Mouse (Mus musculus) kidney, postnatal 14 days (tissue): ENCODE data around the gene Slc30a6.

Experiments used
- DNase-seq: peaks from one replicate; pipeline ENCODE4 v3.0.0; 2022; ENCODE audit warnings: mixed read lengths

The Slc30a6 gene

DNA sequence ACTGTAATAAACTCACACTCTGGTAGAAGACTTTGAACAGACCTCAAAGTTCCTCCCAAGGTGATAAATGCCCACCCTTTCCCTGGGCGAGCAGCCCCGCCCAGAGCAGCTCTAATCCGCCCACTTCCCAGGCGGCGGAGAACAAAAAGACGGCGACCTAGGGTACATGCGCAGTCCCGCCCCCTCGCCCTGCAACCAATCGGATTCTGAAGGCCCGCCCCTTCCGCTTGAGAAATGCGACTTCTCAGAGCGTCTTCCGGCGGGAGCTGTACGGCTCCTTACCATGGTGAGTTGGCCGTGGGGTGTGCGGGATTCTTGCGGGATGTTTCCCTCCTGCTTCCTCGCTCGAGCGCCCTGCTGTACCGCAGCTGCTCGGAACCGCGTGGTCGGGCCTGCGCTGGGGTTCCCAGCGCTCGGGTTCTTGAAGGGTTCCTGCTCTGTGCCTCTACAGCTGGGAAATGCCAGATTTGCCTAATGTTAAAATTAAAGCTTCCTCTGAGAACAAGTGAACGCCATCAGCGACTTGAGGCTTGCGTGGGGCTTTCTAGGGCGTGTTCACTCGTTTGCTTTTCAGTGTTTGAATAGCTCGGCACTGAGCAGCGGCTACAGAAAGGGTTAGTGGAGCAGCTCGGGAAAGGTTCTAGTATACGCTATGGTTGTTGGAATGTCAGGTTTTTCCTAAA lies at the start of gene Slc30a6:
TSS of gene Slc30a6 (plus strand) at position 226 of the 683 bp plus-strand sequence.
- peak; percentile 98 for DNase-seq

DNA sequence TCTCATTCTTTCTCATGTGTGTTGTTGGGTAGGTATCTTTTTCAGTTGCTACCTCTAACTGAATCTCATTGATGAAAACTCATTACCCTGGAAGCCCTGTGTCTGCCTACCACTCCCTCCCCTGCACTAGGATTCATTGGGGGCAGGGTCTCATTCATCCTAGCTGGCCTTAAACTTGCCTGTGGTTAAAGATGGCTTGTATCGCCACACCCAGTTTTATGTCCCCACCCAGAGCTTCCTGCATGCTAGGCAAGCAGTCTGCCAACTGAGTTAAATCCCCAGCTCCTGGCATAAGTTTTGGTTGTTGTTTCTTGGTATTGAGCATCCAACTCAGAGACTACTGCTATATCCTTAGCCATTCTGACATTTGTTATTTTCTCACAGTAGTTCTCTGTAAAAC lies 31.8 kb upstream of the Slc30a6 start:
- no peak for DNase-seq

DNA sequence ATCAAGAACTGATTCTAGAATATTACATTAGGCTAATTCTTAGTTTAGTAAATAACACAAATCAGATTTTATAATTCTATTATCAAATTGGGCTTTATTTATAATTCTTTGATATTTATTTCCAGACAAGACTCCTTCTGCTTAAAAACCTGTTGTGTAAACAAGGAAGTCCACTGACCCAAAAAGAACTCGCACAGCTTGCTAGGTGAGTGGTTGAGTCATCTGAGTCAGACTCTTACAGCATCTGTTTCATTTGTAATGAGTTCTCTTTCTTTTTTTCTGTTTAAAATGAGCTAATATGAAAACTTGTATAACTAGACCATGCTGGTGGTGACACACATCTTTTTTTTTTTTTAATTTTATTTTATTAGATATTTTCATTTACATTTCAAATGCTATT lies 18.5 kb upstream of the Slc30a6 start:
- DNase-seq: no peak

DNA sequence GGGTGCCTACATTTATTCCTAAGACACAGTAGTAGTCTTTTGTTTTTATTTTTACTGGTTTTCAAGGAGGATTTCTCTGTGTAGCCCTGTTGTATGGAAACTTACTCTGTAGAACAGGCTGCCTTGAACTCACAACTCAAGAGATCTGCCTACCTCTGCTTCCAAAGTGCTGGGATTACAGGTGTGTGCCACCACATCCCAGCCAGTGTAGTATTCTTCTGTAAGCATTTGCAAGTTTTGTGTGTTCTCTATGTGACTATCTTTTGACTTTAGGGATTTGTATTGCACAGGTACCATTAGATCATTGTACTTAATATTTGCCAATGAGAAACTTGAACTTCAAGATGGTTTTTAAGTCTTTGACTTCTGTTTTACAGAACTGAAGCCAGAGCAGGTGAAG lies 8.8 kb upstream of the Slc30a6 start:
- no peak for DNase-seq

DNA sequence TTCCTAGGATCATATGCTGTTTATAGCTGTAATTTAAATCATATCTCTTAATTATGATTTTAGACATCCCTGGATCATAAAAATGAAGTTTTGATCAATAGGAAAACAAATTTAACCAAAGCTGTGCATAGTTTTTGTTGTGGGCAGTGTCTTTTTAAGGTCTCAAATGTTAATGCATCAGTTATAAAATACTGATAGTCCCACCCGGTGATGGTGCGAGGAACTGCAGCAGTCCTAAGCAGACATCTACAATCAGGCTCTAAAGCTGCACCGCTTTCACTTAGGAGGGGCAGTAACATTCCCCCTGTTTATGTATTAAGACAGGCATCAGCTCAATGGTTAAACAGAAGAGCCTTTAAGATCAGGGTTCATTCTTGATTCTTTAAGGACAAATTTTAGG lies 5.6 kb upstream of the Slc30a6 start:
- no peak for DNase-seq

DNA sequence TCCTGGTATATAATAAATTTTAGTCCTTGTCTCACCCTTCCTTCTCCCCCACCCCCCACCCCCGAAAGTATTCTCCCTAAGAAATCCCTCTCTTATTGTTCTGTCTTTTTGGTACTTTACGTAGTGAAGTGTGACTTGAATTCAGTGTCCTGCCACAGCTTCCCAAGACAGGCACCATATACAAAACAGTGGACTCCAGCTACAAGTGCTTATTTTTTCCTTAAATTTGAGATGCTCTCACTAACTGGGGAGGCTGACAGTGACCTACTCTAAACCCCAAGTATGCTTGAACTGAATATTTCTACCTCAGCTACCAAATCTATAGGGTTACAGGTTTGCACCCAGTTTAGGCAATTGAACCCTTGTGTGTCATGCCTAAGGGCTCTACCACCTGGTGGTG lies 1.0 kb upstream of the Slc30a6 start:
- no peak for DNase-seq

DNA sequence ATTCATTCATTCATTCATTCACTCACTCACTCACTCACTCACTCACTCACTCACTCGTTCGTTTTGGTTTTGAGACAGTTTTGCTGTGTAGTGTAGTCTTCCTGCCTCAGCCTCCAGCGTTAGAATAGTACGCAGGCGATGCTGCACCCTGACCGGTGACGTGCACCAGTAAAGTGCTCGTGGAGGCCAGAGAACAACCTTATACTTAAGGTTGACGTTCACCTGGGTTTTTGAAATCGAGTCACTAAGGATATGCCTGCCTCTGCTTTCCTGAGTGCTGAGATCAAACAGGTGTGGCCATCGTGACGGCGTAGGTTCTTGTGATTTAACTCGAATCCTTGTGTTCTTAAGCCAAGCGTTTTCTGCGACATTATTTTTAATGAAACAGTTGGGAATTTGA lies 553 bp upstream of the Slc30a6 start:
- DNase-seq: no peak

DNA sequence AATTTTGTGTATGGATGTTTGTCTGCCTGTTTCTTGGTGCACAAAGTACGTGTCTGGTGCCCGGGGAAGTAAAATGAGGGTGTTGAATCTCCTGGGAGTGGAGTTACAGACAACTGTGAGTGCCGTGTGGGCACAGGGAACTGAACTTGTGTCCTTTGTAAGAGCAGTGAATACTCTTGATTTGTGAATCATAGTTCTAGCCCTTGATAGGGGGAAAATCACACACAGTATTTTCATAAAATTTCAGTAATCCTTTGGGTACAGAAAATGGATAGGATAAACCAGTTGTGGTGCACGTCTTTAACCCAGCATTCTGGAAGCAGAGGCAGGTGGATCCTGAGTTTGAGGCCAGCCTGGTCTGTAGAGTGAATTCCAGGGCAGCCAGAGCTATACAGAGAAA lies 1.4 kb downstream of the Slc30a6 start:
- DNase-seq: no peak

DNA sequence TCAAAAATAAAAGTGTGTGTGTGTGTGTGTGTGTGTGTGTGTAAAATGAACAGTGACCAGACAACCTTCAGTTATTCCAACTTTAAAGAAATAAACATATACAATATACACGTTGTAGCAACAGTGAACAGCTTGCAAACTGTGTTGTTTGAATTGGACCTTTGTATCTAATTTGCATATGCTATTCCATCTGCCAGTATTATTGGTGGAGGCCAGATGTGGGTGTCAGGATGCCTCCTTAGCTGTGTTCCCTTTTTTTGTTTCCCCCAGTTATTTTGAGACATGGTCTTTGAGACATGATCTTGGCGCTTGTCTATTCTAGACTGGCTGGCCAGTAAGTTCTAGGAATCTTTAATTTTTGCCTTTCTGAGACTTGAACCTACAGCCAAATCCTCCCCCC lies 1.8 kb downstream of the Slc30a6 start:
- DNase-seq: no peak

DNA sequence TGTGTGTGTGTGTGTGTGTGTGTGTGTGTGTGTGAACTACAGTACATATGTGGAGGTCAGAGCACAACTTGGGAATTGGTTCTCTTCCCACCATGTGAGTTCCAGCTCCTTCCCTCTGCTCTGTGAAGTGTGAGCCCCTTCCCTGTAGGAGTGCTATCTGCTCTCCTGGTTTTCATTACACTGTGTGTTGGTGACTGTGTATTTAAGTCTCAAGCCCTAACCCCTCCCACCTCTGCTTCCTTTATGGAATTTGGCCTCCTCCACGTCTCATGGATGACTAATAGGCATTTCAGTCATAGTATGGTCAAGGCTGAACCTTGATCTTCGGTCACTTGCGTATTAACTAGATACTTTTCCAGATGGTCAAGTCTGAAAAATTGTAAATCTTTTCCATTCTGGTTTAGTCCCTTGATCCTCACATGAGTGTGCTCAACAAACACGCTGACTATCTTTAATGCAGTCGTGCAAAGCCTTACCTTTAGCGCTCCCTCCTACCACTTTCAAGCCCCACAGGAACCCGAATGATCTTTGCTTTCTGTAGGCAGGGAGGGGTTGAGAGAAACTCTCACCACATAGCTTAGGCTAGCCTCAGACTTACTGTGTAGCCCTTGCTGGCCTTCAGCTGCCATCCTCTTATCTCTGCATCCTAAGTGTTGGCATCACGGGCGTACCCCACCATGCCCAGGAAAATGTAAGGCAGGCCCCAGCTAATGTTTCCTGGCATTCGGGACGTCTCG lies 7.2 kb downstream of the Slc30a6 start:
- peak; percentile 32 for DNase-seq

DNA sequence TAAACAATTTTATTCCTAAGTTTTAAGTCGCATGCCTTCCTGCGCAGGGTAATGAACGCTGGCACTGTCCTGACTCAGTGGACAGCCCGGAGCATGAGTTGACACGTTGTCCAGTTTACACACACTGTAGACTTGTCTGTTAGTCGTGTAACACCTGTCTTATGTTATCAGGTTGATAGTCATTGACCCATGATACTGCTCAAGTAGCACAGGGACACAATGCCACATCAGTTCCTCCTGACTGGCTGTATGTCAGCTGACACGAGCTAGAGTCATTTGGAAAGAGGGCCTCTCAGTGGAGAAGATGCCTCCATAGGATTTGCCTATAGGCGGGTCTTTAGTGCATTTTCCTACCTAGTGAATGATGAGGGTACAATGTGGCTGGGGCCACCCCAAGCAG lies 11.1 kb downstream of the Slc30a6 start:
- no peak for DNase-seq

DNA sequence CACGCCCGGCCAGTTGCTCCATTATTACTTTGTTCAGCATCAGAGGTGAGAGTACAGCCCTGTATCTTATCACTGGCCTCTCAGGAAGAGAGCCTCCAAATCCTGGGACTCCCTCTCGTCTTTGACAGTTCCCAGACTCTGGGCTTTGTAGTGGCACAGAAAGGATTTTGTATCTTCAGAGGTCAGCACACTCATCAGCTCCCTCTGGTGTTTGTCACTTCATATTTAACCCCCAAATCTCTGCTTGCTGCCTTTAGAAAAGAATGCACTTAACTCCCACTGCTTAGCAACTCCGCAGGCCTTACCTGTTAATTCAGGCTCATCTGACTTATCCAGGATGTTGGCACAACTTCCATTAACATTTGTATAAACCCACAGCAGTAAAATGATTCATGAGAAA lies 14.3 kb downstream of the Slc30a6 start:
- DNase-seq: no peak

DNA sequence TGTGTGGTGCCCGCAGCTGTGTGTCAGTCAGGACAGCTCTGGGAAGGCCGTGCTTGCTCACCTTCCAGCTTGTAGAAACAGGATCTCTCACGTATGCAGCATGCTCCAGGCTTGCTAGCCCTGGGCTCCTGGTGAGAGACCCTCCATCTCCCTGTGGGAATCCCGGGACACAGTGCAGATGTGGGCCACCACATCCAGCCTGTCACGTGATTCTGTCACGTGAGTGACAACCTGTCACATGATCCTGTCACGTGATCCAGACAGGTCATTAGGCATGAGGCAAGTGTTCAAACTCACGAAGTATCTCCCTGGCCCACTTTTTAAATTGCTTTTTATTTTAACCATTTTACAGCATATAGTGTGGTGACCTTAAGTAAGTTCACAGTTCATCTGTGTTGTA lies 17.9 kb downstream of the Slc30a6 start:
- no peak for DNase-seq

DNA sequence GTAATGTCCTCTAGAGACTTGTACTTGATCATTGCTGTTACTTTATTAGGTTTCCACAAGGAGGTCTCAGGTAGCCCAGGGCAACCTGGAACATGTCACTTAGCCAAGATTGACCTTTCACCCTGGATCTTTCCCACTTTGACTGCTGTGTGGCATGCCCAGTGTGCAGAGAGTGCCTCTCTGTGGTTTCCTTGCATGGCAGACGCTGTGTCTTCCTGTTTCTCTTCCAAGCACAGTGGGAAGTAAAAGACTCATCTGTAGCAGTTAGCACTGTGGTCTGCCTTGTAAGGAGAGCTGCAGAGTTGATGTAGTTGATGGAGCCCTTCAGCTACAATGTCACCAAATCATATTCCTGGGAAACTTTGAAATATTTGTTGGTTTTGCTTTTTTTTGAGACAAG lies 19.3 kb downstream of the Slc30a6 start:
- no peak for DNase-seq

DNA sequence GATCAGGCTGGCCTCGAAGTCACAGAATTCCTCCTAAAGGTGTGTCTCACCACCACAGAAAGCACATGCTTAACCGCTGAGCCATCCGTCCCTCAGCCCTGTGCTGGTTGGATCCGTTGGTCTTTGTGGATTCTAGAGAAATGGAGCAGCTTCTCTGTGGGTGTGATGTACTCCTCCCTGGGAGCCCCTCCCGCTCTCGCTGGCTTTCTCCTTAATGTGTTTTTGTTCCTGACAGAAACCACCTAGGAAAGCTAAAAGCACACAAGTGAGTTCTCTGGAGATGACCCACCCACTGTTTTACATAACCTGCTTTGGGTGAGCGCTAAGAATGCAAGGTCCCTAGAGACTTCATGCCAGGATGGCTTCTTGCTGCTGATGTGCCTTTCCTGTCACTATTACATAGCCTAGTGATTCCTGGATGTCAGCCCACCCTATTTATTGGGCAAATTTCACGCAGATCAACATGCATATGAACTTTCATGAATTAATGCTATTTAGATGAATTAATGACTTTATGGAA lies 21.5 kb downstream of the Slc30a6 start:
- no peak for DNase-seq

DNA sequence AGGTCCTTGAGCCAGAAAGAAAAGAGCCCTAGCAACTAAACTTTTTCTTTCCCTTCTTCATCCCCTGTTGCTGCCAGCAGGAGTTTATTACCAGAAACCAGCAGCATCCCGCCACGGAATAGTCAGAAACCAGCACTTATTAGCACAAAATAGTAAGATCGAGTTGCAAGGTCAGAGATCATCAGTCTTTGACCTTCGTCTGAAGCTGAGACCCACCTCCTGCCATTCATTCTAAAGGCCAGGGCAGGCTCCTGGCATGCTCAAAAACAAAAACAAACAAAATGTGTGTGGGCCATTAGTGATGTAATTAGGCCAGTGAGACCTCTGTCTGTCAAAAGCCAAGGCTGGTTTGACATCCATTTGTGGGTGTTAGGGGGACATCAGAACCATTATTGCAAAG lies 22.8 kb downstream of the Slc30a6 start:
- no peak for DNase-seq

DNA sequence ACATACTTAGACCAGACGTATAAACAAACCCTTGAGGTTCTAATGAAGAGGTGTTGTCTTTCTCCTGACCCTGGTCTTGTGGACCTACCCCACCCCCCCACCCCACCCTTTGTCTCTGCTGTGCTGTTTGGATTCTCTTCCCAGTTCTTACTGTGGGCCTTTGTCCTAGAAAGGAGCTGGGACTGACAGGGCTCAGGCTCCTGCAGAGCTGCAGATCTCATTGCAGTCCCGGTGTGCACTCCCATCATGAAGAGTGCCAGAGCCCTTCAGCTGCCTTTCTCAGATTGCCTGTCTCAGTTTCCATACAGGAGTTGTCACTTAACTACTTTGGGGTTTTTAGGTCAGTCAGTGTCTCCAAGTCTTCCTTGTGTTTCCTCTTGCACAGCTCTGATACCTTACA lies 25.2 kb downstream of the Slc30a6 start:
- no peak for DNase-seq

DNA sequence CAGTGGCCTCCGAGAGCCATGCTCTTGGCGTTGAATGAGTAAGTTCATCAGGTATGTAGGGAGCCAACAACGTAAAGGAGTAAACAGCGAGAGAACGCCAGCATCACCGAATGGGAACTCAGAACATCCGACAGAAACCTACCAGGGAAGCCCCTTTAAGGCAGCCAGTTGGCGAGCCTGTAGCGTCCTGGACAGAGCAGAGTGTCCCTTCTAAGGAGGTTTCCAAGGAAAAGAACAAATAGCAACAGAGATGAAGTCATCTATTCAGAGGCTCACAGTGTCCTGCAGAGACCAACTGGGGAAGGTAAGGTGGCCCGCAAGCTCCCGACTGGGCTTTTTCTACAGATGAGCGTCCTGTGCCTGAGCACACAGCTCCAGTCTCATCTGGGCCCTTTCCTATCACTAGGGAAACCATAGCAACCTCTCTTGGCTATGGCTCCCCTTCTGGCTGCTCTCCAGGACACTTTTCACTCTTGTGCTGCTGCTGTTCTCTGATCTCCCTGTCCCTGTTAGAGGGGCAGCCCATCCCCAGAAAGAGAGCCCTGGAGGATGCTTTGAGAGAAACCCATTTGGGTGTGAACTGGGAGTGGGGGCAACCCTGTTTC lies 29.1 kb downstream of the Slc30a6 start:
- no peak for DNase-seq

DNA sequence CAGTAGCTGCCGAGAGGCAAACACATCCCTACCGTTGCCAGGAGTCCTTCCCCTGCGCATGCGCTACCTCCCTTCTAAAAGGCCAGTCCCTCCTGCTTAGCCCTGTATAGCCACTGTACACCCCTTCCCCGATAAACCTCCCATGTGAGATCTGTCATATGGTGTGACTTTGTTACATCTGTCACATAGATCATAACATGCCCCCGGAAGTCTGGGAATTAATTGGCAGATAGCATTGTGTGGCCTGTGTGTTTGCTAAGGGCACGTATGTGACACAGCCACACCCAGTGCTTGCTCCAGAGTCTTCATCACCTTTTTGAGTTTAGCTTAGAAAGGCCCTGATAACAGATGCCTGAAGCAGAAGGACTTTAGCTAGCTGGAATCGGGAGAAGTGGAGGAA lies 34.7 kb downstream of the Slc30a6 start:
- DNase-seq: no peak

DNA sequence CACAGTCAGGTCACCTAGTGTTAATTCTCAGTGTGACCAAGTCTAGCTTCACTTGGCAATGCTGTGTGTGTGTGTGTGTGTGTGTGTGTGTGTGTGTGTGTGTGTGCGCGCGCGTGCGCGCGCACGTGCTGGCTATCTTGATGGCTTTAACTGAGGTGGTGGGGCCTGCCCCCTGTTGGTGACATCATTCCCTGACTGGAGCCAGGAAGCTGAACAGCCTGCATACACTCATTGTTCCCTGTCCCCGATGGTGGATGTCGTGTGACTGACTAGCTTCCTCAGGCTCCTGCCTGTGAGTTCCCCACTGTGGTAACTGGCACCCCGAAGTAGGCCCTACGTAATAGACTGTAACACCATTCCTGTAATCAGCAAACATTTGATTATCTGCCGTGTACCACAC lies 36.1 kb downstream of the Slc30a6 start:
- no peak for DNase-seq

DNA sequence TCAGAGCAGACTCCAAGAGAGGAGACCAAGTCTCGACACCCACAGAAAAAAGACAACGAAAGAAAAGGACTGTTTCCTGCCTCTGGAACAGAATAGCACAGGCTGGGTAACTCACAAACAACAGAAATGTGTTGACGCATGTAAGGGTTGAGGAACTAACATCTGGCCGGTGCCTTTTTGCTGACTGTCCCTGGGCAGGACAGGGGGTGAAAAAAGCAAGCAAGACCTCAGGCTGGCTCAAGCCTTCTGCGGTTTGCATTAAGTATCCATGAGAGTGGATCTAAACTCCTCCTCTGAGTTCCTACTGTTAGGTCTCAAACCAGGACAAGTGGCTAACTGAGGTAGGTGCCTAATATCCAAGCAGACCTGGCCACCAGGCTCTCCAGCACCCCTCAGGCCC lies 37.2 kb downstream of the Slc30a6 start:
- DNase-seq: no peak

DNA sequence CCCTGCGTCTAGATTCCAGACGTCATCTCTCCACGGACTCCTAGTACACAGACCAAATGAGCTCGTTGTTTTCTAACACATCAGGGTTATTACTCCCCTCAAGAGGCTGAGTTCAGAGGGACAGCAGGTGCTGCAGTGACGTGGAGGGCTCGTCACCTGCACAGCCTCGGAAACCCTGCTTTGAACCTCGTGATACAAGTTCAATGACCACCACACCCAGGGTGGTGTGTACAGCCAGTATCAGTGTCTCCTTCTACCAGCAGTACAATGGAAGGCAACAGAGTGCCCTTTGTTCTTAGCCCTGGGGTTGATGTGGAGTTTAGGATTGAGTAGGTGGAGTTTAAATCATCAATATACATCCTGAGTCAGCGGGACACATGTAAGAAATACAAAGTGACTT lies 42.4 kb downstream of the Slc30a6 start:
- DNase-seq: no peak

DNA sequence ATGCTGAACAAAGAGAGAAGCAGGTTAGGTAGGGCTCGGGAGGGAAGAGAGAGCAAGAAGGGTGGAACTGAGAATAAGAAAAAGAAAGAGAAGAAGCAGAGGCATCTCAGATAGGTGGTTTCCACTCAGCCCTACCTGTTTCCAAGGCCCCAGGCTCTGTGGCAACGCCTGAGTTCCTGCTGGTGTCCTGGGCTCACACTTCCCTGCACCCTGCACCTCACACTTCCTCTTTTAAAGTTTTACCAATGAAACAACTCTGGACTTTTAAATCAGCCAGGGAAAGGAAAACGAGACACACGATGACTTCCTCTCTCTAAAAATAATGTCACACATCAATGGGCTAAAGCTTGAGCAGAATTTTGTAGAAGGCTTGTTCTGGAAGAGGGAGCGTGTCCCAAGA lies 45.1 kb downstream of the Slc30a6 start:
- DNase-seq: no peak

DNA sequence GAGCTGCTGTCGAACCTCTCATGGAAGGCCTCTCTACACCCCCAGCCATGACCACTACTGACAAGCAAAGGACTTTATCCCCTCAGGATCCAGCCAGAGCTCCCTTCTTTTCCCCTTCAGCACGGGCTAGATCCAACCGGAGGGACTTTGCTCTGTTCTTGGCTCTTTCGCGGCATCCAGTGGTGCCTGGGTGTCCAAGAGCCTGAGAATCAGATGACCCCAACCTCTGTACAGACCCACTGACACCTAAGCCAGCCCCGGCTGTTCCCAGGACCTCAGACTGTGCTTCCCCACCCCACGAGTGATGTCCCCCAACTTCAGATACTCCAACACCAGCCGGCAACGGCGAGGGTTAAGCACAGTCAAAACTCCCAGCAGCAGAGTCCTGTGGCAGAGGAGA lies 54.4 kb downstream of the Slc30a6 start:
- no peak for DNase-seq
